Mouse (Mus musculus): ENCODE data around the gene Clcnkb.

GRCm38 (mm10) chr4:141357811-141358210, 58.0 kb downstream of the Clcnkb start:
- TF ChIP-seq GATA1 (IDR thresholded peaks at IDR 0.05; ENCODE audit: borderline replicate concordance, low read length) (no peak), FLI1 (IDR thresholded peaks at IDR 0.05; ENCODE audit: low read length) (no peak)
